Mouse (Mus musculus): Measurements from ENCODE around the gene Smad3. TPM values are rescaled to one million over a fixed set of nuclear protein-coding genes. Genes with fewer than 3 reads are reported as not detected.

Gene Smad3
- total and polyA plus RNA-seq, 3 experiments, result 0.81 to 1.5 (median 1.2) TPM

- TF ChIP-seq PAX5 (IDR thresholded peaks at IDR 0.05; ENCODE audit: low read length), result no peak
- peak; percentile 92 for TF ChIP-seq IRF4 (IDR thresholded peaks at IDR 0.05; ENCODE audit: low read depth, low read length)
- TF ChIP-seq CHD1 (IDR thresholded peaks at IDR 0.05; ENCODE audit: low read depth, low read length), result 0 out of 2 replicates have a peak, but pooled peaks have one; percentile 32
- TF ChIP-seq POLR2A (IDR thresholded peaks at IDR 0.05; ENCODE audit: low read depth, low read length), result no peak
- no peak for TF ChIP-seq MAX (IDR thresholded peaks at IDR 0.05; ENCODE audit: low read length)
- no peak for TF ChIP-seq POLR2AphosphoS2 (IDR thresholded peaks at IDR 0.05; ENCODE audit: low read depth, low read length)
Measured at GRCm38 (mm10) chr9:63740320-63740841, 17.4 kb downstream of the Smad3 start (continued).

GRCm38 (mm10) chr9:63738830-63739229 is 19.0 kb downstream of the Smad3 start:
- Histone ChIP-seq H3K27me3 (replicated peaks) (peaks cover 25% of the 10 kb centered on the region), H3K4me2 (ENCODE audit: insufficient read depth, low read depth, poor library complexity, severe bottlenecking) (peak overlapping the region; percentile 37), H3K36me3 (replicated peaks in 1 of 2; ENCODE audit: control insufficient read depth in 1 of 2, insufficient read depth in 1 of 2, low read length in 1 of 2) (no peaks in the 10 kb centered on the region), H3K79me2 (replicated peaks; ENCODE audit: control insufficient read depth, extremely low read depth, insufficient read depth, poor library complexity, severe bottlenecking) (no peaks in the 10 kb centered on the region), H3K9ac (ENCODE audit: insufficient read depth, low read depth) (no peak overlapping the region), H3K9me3 (replicated peaks; ENCODE audit: low read length) (no peaks in the 10 kb centered on the region), H3K4me3 (replicated peaks in 1 of 3; ENCODE audit: low read depth in 2 of 3, low read length in 2 of 3, poor library complexity in 1 of 3) (no peak overlapping the region), H3K4me1 (ENCODE audit: control insufficient read depth in 1 of 2, insufficient read depth in 2 of 2) (peaks cover 45 to 76% of the 10 kb centered on the region in 2 experiments), H3K27ac (ENCODE audit: insufficient read depth, low read depth) (no peak overlapping the region)
- in situ Hi-C loops (cut with MboI; ENCODE audit: low pct_ligation_motif_present, low pct_unique_long_range_greater_than_20kb, low sequenced_read_pairs) (no loop called here), dilution Hi-C loops (cut with MboI; ENCODE audit: extremely low pct_ligation_motif_present, extremely low pct_unique_long_range_greater_than_20kb, low sequenced_read_pairs) (no loop called here)
- DNase-seq (ENCODE audit: extremely low read depth), result no peak
- TF ChIP-seq UBTF (IDR thresholded peaks at IDR 0.05; ENCODE audit: low read depth, low read length) (no peak), BHLHE40 (IDR thresholded peaks at IDR 0.05; ENCODE audit: low read depth, low read length) (0 out of 2 replicates have a peak, but pooled peaks have one; percentile 8), RCOR1 (conservative IDR thresholded peaks at IDR 0.05; ENCODE audit: low read depth, low read length) (no peak), HCFC1 (IDR thresholded peaks at IDR 0.05; ENCODE audit: low read depth, low read length) (no peak), MYC (IDR thresholded peaks at IDR 0.05; ENCODE audit: low read depth, low read length) (no peak), EP300 (IDR thresholded peaks at IDR 0.05; ENCODE audit: low read length) (peak; percentile 41), ELF1 (IDR thresholded peaks at IDR 0.05; ENCODE audit: low read depth, low read length) (no peak), ZC3H11A (IDR thresholded peaks at IDR 0.05; ENCODE audit: low read depth, low read length) (no peak), MAFK (IDR thresholded peaks at IDR 0.05; ENCODE audit: insufficient replicate concordance, low read length) (no peak), PAX5 (IDR thresholded peaks at IDR 0.05; ENCODE audit: low read length) (no peak), JUN (IDR thresholded peaks at IDR 0.05; ENCODE audit: insufficient read depth, low read depth, low read length) (no peak), USF2 (conservative IDR thresholded peaks at IDR 0.05; ENCODE audit: low read depth, low read length) (no peak), ZKSCAN1 (IDR thresholded peaks at IDR 0.05; ENCODE audit: borderline replicate concordance, low read depth, low read length) (no peak), ZMIZ1 (IDR thresholded peaks at IDR 0.05; ENCODE audit: low read depth, low read length) (no peak), MAZ (IDR thresholded peaks at IDR 0.05; ENCODE audit: low read depth, low read length) (no peak), CHD2 (IDR thresholded peaks at IDR 0.05; ENCODE audit: low read length) (no peak), SMC3 (IDR thresholded peaks at IDR 0.05; ENCODE audit: low read depth, low read length) (peak; percentile 8; the same call in 1 of the 2 replicates), MAX (IDR thresholded peaks at IDR 0.05; ENCODE audit: low read length) (no peak), CHD1 (IDR thresholded peaks at IDR 0.05; ENCODE audit: low read depth, low read length) (no peak), TBP (conservative IDR thresholded peaks at IDR 0.05; ENCODE audit: low read depth, low read length) (no peak), USF1 (IDR thresholded peaks at IDR 0.05; ENCODE audit: low read depth, low read length) (no peak), RAD21 (IDR thresholded peaks at IDR 0.05; ENCODE audit: low read depth, low read length) (peak; percentile 24; the same call in 1 of the 2 replicates), GABPA (IDR thresholded peaks at IDR 0.05; ENCODE audit: insufficient replicate concordance, low read depth, low read length) (no peak), NRF1 (IDR thresholded peaks at IDR 0.05; ENCODE audit: low read depth, low read length) (peak; percentile 69), MXI1 (IDR thresholded peaks at IDR 0.05; ENCODE audit: low read depth, low read length) (no peak), CTCF (conservative IDR thresholded peaks at IDR 0.05 in 1 of 2, IDR thresholded peaks at IDR 0.05 in 1 of 2; ENCODE audit: low read depth in 2 of 2, low read length in 2 of 2) (peak in 1 of 2 experiments; percentile 21; a peak in 1 of 4 replicates)

Data from CH12.LX (cell line).